Mouse (Mus musculus): ENCODE data around the gene Tectb. TPM values are rescaled to one million over a fixed set of nuclear protein-coding genes. Genes with fewer than 3 reads are reported as not detected.

Gene Tectb
- polyA plus RNA-seq, 1 experiment from 2014 or later, result 0.27 TPM

DNA sequence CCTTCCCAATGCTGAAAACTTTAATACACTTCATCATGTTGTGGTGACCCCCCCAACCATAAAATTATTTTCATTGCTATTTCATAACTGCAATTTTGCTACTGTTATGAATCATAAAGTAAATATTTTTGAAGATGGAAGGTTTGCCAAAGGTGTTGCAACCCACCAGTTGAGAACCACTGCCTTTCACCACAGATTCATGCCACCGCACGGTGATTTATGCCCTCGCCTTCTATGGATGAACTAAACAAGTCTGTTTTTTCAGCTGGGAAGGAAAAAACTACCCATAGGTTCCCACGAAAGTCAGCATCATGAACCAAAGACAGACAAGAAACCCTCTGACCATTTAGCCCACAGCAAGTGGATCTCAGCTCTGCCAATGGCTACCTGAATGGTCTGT is 36.3 kb downstream of the Tectb start:
- no peak for ATAC-seq (ENCODE audit: low read depth)
- Histone ChIP-seq H3K36me3 (no peaks in the 10 kb centered on the region), H3K27ac (replicated peaks) (no peak overlapping the region), H3K9me3 (no peaks in the 10 kb centered on the region), H3K4me1 (replicated peaks) (peaks cover 13% of the 10 kb centered on the region), H3K27me3 (peaks cover 4% of the 10 kb centered on the region; the same call in 1 of the 2 replicates), H3K4me3 (no peak overlapping the region), H3K4me2 (no peak overlapping the region), H3K9ac (no peak overlapping the region)
- 83% methylated on average over 4 of the region's 4 CpGs for WGBS

DNA sequence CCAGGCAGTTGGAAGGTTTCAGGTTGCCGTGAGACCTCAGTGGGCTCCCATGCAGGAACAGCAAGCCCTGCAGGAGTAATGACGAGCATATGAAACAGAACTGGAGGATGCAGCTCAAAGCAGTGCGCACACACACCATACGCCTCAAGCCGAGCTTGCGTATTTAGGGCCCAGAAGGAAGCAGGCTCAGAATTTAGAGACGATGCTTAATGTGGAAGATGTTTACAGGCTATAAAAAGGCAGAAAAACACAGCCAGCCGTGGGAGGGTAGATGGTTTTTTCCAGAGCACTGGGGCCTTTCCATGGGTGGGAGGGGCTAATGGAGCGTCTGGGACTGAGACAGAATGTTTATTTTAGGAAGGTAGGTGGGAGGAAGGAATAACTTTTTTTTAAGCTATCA is 36.8 kb downstream of the Tectb start:
- Histone ChIP-seq H3K9me3 (no peaks in the 10 kb centered on the region), H3K27ac (replicated peaks) (no peak overlapping the region), H3K9ac (no peak overlapping the region), H3K36me3 (no peaks in the 10 kb centered on the region), H3K4me3 (no peak overlapping the region), H3K27me3 (peaks cover 4% of the 10 kb centered on the region; the same call in 1 of the 2 replicates), H3K4me2 (no peak overlapping the region), H3K4me1 (replicated peaks) (peaks cover 13% of the 10 kb centered on the region)
- 79% methylated on average over 9 of the region's 9 CpGs for WGBS
- ATAC-seq (ENCODE audit: low read depth), result no peak

DNA sequence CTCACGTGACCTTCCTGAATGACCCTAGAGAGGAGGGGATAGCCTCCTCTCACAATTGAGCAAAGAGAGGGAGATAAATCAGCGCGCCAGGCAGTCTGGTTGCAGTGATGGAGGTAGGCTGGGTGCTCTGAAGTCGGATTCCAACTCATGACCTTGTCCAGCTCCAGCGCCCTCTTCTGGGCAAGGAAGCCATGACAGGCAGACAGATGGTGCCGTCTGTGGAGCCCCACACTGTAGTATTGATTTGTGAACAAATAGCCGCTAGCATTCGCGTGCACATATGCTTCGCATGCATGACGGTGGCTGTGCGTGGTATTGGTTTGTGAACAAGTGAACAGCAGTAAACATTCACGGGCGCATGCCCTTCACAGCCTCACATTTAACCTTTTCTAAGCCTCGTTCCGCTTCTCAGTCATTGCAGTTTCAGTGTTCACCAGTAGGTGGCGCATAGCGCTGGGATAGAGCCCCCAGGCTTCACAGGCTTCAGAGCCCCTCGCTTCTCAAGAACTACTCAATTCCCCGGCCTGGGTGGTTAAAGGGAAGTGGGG is 37.7 kb downstream of the Tectb start:
- Histone ChIP-seq H3K9ac (peak overlapping the region; percentile 68), H3K4me3 (peak overlapping the region; percentile 42), H3K9me3 (no peaks in the 10 kb centered on the region), H3K4me2 (peak overlapping the region; percentile 62), H3K27ac (replicated peaks) (no peak overlapping the region; the same call in 1 of the 2 replicates), H3K36me3 (no peaks in the 10 kb centered on the region), H3K27me3 (peaks cover 4% of the 10 kb centered on the region; the same call in 1 of the 2 replicates), H3K4me1 (replicated peaks) (peaks cover 13% of the 10 kb centered on the region)
- 3% methylated on average over 20 of the region's 20 CpGs for WGBS
- ATAC-seq (ENCODE audit: low read depth), result peak; percentile 86

GRCm38 (mm10) chr19:55218741-55219221 is 38.2 kb downstream of the Tectb start:
- no peak for ATAC-seq (ENCODE audit: low read depth)
- Histone ChIP-seq H3K9me3 (no peaks in the 10 kb centered on the region), H3K27ac (replicated peaks) (no peak overlapping the region), H3K36me3 (no peaks in the 10 kb centered on the region), H3K9ac (peak overlapping the region; percentile 68), H3K4me3 (peak overlapping the region; percentile 42), H3K4me1 (replicated peaks) (peaks cover 13% of the 10 kb centered on the region), H3K27me3 (peaks cover 4% of the 10 kb centered on the region; the same call in 1 of the 2 replicates), H3K4me2 (peak overlapping the region; percentile 62)
- 29% methylated on average over 12 of the region's 12 CpGs for WGBS

DNA sequence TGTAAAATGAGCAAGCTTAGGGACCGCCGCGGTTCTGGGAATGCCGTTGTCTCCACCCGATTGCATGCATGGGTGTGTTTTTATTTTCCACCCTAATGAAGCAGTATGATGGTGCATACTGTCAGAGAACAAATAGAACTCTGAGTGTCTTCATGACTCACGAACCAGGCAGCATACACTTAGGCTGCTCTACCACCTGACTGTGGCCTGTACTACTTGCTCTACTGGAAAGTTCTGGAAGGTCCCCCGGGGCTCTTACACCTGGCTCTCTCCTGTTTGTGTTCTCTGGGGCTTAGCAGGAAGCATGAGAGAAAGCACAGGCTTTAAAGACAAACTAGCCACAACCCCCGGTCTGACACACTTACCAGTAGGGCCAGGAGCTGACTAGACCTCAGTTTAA is 38.8 kb downstream of the Tectb start:
- Histone ChIP-seq H3K4me1 (replicated peaks) (peaks cover 13% of the 10 kb centered on the region), H3K9ac (no peak overlapping the region), H3K27ac (replicated peaks) (no peak overlapping the region), H3K4me3 (no peak overlapping the region), H3K36me3 (no peaks in the 10 kb centered on the region), H3K4me2 (no peak overlapping the region; the same call in 1 of the 2 replicates), H3K27me3 (peaks cover 4% of the 10 kb centered on the region; the same call in 1 of the 2 replicates), H3K9me3 (no peaks in the 10 kb centered on the region)
- 86% methylated on average over 8 of the region's 8 CpGs for WGBS
- no peak for ATAC-seq (ENCODE audit: low read depth)

DNA sequence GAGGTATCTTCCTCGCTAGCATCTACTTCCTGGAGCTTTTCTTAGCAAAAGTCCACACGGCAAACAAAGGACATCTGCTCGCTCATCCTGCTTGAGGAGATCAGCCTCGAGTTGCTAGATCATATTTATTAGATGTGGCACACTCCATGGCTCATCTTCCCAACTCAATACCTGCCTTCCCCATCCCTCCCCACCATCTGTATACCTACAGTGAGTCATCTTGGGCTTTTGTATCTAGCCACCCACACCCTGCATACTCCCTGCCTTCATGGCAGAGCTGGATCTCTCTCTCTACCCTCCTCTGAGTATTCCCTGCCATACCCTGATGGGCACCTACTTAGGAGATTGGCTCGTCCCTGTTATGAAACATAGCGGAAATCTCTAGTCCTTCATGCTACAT is 40.7 kb downstream of the Tectb start:
- Histone ChIP-seq H3K36me3 (no peaks in the 10 kb centered on the region), H3K27me3 (peaks cover 4% of the 10 kb centered on the region; the same call in 1 of the 2 replicates), H3K4me1 (replicated peaks) (peaks cover 13% of the 10 kb centered on the region), H3K9me3 (no peaks in the 10 kb centered on the region), H3K4me2 (no peak overlapping the region), H3K27ac (replicated peaks) (no peak overlapping the region), H3K9ac (no peak overlapping the region), H3K4me3 (no peak overlapping the region)
- no peak for ATAC-seq (ENCODE audit: low read depth)
- 88% methylated on average over 6 of the region's 6 CpGs for WGBS

DNA sequence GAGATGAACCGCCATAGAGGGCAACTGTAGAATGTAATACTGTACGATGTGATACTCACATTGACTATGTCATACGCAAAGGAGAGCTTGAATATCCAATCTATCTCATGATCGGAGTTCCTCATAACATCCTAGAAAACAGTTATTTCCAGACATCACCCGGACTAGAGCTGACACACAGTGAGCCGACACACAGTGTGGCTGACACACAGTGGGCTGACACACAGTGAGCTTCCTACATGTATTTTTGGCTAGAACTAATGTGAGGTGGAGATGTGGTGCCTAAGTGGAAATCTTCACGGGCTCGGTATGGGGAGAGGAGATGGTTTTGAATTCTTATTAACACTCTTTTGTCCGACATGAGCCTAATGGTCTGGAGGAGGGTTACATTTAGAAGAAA is 41.7 kb downstream of the Tectb start:
- Histone ChIP-seq H3K27ac (replicated peaks) (no peak overlapping the region), H3K9me3 (no peaks in the 10 kb centered on the region), H3K4me2 (no peak overlapping the region), H3K4me3 (no peak overlapping the region), H3K27me3 (peaks cover 4% of the 10 kb centered on the region; the same call in 1 of the 2 replicates), H3K4me1 (replicated peaks) (peaks cover 13% of the 10 kb centered on the region), H3K36me3 (no peaks in the 10 kb centered on the region), H3K9ac (no peak overlapping the region)
- no peak for ATAC-seq (ENCODE audit: low read depth)
- 92% methylated on average over 9 of the region's 9 CpGs for WGBS

- ATAC-seq (ENCODE audit: low read depth), result no peak
- no peaks in the 10 kb centered on the region for H3K36me3 ChIP-seq
- no peak overlapping the region for H3K27ac ChIP-seq (replicated peaks)
- H3K9ac ChIP-seq, result no peak overlapping the region
- no peaks in the 10 kb centered on the region for H3K9me3 ChIP-seq
- no peaks in the 10 kb centered on the region for H3K27me3 ChIP-seq
- no peak overlapping the region for H3K4me2 ChIP-seq
- no peak overlapping the region for H3K4me3 ChIP-seq
- 63% methylated on average over 5 of the region's 5 CpGs for WGBS
- no peaks in the 10 kb centered on the region for H3K4me1 ChIP-seq (replicated peaks)
Observed at GRCm38 (mm10) chr19:55226621-55227020, 46.1 kb downstream of the Tectb start.

DNA sequence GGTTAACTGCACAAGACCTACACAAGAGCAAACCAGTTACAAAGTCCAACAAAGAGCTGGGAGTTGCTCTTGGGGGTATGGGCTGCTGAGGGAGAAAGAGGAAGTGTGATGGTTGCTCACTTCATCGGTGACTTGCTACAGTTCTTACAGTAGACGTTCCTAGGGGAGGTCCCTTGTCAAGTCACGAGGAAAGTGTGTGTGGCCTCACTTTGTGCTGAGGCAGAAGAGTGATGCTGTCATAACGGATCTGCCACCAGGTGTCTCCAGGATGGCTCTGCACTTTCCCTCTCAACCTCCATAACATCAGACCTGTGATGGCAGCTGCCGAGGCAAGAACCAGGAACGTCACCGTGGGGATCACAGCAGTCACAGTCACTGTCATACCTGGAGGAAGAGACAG is 46.6 kb downstream of the Tectb start:
- no peaks in the 10 kb centered on the region for H3K27me3 ChIP-seq
- no peak overlapping the region for H3K4me3 ChIP-seq
- WGBS, result 82% methylated on average over 7 of the region's 7 CpGs
- no peak for ATAC-seq (ENCODE audit: low read depth)
- no peaks in the 10 kb centered on the region for H3K36me3 ChIP-seq
- H3K4me1 ChIP-seq (replicated peaks), result no peaks in the 10 kb centered on the region
- H3K4me2 ChIP-seq, result no peak overlapping the region
- H3K27ac ChIP-seq (replicated peaks), result no peak overlapping the region
- H3K9me3 ChIP-seq, result no peaks in the 10 kb centered on the region
- H3K9ac ChIP-seq, result no peak overlapping the region

DNA sequence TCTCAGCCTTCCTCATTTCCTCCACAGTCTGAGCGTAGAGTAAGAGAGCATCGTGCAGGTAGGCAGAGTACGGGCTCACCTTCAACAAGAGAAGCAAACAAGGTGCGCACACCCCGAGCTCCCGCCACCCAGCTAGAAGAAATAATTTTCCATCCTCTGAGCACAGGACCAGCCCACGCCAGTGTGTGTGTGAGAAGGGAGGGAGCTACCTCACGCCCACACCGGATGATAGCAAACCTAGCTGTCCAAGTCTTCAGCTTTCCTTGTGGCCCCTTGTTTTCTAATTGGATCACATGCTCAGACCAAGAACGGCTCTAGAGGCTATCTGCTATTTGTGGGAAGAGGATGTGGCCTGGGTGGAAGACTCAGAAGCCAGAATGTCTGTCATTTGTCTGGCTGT is 50.5 kb downstream of the Tectb start:
- no peaks in the 10 kb centered on the region for H3K4me1 ChIP-seq (replicated peaks)
- H3K27ac ChIP-seq (replicated peaks), result no peak overlapping the region
- H3K36me3 ChIP-seq, result no peaks in the 10 kb centered on the region
- H3K4me2 ChIP-seq, result no peak overlapping the region
- H3K4me3 ChIP-seq, result no peak overlapping the region
- H3K9ac ChIP-seq, result no peak overlapping the region
- H3K27me3 ChIP-seq, result no peaks in the 10 kb centered on the region
- ATAC-seq (ENCODE audit: low read depth), result no peak
- no peaks in the 10 kb centered on the region for H3K9me3 ChIP-seq
- 85% methylated on average over 10 of the region's 10 CpGs for WGBS

- WGBS, result 74% methylated on average over 8 of the region's 8 CpGs
- Histone ChIP-seq H3K36me3 (no peaks in the 10 kb centered on the region), H3K4me1 (replicated peaks) (no peaks in the 10 kb centered on the region), H3K27ac (replicated peaks) (no peak overlapping the region), H3K4me3 (no peak overlapping the region), H3K27me3 (no peaks in the 10 kb centered on the region), H3K9me3 (no peaks in the 10 kb centered on the region), H3K4me2 (no peak overlapping the region), H3K9ac (no peak overlapping the region)
- ATAC-seq (ENCODE audit: low read depth), result no peak
Observed at GRCm38 (mm10) chr19:55232136-55232535, 51.6 kb downstream of the Tectb start.

- Histone ChIP-seq H3K4me2 (no peak overlapping the region), H3K27ac (replicated peaks) (no peak overlapping the region), H3K9me3 (no peaks in the 10 kb centered on the region), H3K36me3 (no peaks in the 10 kb centered on the region), H3K4me1 (replicated peaks) (no peaks in the 10 kb centered on the region), H3K9ac (no peak overlapping the region), H3K4me3 (no peak overlapping the region), H3K27me3 (no peaks in the 10 kb centered on the region)
- WGBS, result 34% methylated on average over 2 of the region's 2 CpGs
- ATAC-seq (ENCODE audit: low read depth), result no peak
Observed at GRCm38 (mm10) chr19:55236026-55236425, 55.5 kb downstream of the Tectb start.

DNA sequence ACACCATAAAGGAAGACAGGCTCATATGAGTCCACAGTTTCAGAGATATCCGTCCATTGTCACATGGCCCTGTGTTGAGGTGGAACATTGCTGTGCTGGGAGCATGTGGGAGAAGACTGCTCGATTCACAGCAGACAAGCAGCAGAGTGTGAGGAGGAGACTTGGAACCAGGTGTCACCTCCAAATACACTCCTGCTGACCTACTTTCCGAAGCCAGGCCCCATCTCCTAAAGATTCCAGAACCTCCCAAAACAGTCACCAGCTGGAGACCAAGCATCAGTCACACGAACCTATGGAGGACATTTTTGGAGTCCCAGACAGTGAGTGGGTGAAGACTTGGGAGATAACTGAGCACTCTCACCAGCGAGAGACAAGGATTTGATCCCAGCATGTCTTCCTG is 56.0 kb downstream of the Tectb start:
- Histone ChIP-seq H3K4me3 (no peak overlapping the region), H3K27ac (replicated peaks) (no peak overlapping the region), H3K36me3 (no peaks in the 10 kb centered on the region), H3K4me2 (no peak overlapping the region), H3K9ac (no peak overlapping the region), H3K4me1 (replicated peaks) (no peaks in the 10 kb centered on the region), H3K27me3 (no peaks in the 10 kb centered on the region), H3K9me3 (no peaks in the 10 kb centered on the region)
- 83% methylated on average over 5 of the region's 5 CpGs for WGBS
- ATAC-seq (ENCODE audit: low read depth), result no peak

Measured in neural tube, embryonic 13.5 days (tissue).